Mouse (Mus musculus) Muller cell, postnatal 12 days (primary cell): ENCODE results near the gene Fabp3.
A peak's percentile ranks its signal among the peaks of the same experiment; 100 is the strongest.

Experiments used
- DNase-seq: peaks from one replicate; pipeline ENCODE4 v3.0.0-alpha.2; 2015; ENCODE audit errors: inconsistent ontology term

Gene Fabp3

GRCm38 (mm10) chr4:130308231-130309081 is at the start of gene Fabp3, which contains the start of gene Gm10570:
Fabp3 (plus strand) TSS chr4:130308595.
Gm10570 (minus strand) TSS chr4:130308674.
- peak; percentile 69 for DNase-seq

- no peak for DNase-seq
Observed at GRCm38 (mm10) chr4:130260406-130260805, 48.0 kb upstream of the Fabp3 start.

- no peak for DNase-seq
Observed at GRCm38 (mm10) chr4:130264131-130264530, 44.3 kb upstream of the Fabp3 start.

- peak; percentile 55 for DNase-seq
Observed at GRCm38 (mm10) chr4:130264698-130265349, 43.6 kb upstream of the Fabp3 start.

GRCm38 (mm10) chr4:130266601-130267000 is 41.8 kb upstream of the Fabp3 start:
- DNase-seq: no peak

GRCm38 (mm10) chr4:130267069-130267468 is 41.3 kb upstream of the Fabp3 start:
- no peak for DNase-seq

- no peak for DNase-seq
Observed at GRCm38 (mm10) chr4:130268736-130269135, 39.7 kb upstream of the Fabp3 start.

GRCm38 (mm10) chr4:130270089-130270488 is 38.3 kb upstream of the Fabp3 start:
- DNase-seq: no peak

- DNase-seq: no peak
Observed at GRCm38 (mm10) chr4:130270611-130271347, 37.6 kb upstream of the Fabp3 start.

- DNase-seq: peak; percentile 78
Observed at GRCm38 (mm10) chr4:130273698-130274345, 34.6 kb upstream of the Fabp3 start.

- peak; percentile 53 for DNase-seq
Observed at GRCm38 (mm10) chr4:130274346-130275015, 33.9 kb upstream of the Fabp3 start.

GRCm38 (mm10) chr4:130275016-130275822 is 33.2 kb upstream of the Fabp3 start:
- DNase-seq: peak; percentile 35

GRCm38 (mm10) chr4:130275823-130276105 is 32.6 kb upstream of the Fabp3 start:
- DNase-seq: no peak

- no peak for DNase-seq
Observed at GRCm38 (mm10) chr4:130276573-130277176, 31.7 kb upstream of the Fabp3 start.

- DNase-seq: no peak
Observed at GRCm38 (mm10) chr4:130279105-130279504, 29.3 kb upstream of the Fabp3 start, which contains the start of gene Serinc2. Serinc2 (minus strand) TSS chr4:130279205.

- no peak for DNase-seq
Observed at GRCm38 (mm10) chr4:130282856-130283255, 25.5 kb upstream of the Fabp3 start.

- DNase-seq: no peak
Observed at GRCm38 (mm10) chr4:130283826-130284225, 24.6 kb upstream of the Fabp3 start.

- DNase-seq: no peak
Observed at GRCm38 (mm10) chr4:130286531-130286930, 21.9 kb upstream of the Fabp3 start.

GRCm38 (mm10) chr4:130289824-130290223 is 18.6 kb upstream of the Fabp3 start:
- DNase-seq: no peak

- peak; percentile 74 for DNase-seq
Observed at GRCm38 (mm10) chr4:130292271-130292670, 16.1 kb upstream of the Fabp3 start.
